Mouse (Mus musculus): ENCODE data around the gene Atp7a.
A peak's percentile ranks its signal among the peaks of the same experiment; 100 is the strongest.
"Not testable (repeated sequence)": the region's sequence is repeated elsewhere in the genome, so short reads cannot be mapped to it uniquely, and the experiment has no call there.

The Atp7a gene

DNA sequence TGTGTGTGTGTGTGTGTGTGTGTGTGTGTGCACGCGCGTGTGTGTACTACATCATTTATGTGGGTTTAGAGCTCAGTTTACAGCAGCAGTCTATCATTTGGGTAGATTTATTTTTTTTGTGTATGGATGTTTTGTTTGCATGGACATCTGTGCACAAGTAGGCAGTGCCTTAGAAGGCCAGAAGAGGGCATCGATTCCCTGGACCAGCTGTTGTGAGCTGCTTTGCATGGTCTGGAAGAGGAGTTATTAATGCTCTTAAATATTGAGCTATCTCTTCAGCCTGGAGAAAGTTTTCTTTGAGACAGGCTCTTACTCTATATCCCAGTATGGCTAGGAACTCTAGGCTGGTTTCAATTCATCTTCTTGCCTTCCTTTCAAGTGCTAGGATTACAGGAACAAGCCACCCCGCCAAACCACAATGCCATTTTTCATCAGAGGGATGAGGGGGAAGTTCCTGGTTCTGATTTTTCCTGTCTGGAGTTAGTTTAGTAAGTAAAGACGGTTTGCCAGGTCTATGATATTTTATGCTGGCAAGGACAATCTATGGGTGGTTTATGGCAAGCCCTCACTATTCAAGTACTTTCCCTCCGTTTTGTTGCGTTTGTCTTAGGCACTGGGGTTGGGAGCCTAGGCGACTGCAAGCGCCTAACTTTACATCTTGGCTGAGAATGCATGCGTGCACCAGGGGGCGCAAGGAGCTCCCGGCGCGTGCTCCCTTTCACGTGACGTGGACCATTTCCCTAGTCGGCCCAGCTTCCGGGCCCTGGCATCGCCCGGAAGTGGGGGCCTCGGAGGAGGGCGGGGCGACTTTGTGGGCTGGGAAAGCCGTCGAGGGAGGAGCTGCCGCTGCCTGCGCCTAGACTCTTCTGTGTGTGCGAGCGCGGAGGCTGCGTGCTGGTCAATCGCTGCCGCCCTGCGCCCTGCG lies at the start of gene Atp7a:
Atp7a (plus strand) TSS at position 859 of the 925 bp plus-strand sequence.
- peak; percentile 65 to 94 for DNase-seq (ENCODE audit: low spot score in 2 of 2)

DNA sequence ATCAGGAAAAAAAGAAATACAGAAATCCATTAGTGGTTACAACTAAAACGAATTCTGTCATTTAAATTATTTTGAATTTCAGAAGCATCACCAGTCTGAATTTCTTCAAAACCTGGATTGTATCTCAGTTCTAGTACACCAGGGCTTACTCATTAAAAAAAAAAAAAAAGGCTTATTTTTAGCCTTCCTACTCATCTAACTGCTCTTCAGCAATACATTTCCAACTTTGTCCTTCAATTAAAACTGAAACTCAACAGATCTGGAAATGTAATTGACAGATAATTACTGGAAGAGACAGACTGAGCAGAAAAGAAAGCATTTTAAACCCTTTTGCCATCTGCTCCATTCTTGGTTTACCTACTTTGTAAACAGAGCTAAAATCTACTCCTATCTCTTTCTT lies 25.5 kb upstream of the Atp7a start:
- no peak for DNase-seq (ENCODE audit: low spot score in 2 of 2)

DNA sequence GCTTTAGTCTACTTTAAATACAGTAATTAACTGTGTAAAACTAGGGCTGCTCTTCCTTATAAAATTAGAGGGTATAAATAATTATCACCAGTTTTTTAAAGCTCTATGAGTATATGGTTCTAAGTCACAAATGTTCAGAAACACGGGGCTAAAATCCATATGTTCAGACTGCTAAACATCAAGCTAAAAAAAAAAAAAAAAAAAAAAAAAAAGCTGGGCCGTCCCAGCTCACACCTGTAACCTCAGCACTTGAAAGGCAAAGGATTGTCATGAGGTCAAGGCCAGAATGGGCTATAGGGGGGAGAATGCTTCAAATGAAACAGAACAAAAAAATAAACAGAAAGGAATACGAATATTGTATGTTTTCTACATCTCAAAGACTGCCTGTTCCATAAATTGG lies 16.3 kb upstream of the Atp7a start:
- DNase-seq (ENCODE audit: low spot score in 2 of 2): no peak

DNA sequence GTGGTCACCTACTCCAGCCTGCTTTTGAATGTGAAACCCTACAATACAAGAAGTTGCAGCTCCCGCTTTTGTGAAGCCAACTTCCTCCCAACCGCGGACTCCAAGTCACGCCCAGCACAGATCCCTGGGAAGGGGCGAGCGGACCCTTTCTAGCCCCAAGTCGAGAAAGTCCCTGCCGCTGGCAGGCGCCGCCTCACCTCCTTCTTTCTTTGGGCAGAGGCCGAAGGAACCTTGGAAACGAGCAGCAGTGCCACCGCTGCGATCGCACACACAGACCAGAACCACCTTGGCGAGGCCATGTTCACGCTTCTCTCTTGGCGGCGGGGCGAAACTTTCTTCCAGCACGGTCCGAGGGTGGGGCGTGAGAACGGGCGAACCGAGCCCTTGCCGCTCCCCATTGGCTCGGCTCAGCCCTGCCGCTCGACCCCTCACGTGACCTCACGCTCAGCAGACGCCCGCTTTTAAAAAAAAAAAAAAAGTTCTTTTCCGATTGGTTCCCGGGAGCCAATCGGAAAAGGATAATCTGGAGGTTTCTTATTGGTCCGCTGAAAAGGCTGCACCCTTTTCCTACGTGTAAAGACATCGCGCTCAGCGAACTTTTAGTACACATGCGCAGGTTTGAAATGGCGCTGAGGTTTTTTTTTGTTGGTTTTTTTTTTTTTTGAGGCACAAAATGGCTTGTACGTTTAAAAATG lies 15.5 kb upstream of the Atp7a start, which contains the start of gene Magt1:
Magt1 (minus strand) TSS at position 442 of the 695 bp plus-strand sequence.
- DNase-seq (ENCODE audit: low spot score in 2 of 2): peak; percentile 67 to 90

DNA sequence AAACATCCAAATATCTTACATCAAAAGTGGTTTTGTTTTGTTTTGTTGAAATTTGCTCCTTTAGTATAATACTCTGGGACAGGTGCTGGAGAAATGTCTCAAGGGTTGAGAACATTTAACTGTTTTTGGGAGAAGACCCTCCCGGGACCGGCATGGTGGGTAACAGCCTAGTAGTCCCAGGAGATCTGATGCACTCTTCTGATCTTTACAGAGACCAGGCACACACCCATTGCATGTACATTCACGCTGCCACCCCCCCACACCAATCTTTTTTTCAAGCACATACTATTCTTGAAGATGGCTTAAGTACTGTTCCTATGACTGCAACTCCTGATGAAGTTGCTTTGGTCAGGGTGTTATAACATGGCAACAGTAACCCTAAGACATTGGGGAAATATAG lies 14.5 kb upstream of the Atp7a start:
- DNase-seq (ENCODE audit: low spot score in 2 of 2): peak in 1 of 2 experiments; percentile 19

DNA sequence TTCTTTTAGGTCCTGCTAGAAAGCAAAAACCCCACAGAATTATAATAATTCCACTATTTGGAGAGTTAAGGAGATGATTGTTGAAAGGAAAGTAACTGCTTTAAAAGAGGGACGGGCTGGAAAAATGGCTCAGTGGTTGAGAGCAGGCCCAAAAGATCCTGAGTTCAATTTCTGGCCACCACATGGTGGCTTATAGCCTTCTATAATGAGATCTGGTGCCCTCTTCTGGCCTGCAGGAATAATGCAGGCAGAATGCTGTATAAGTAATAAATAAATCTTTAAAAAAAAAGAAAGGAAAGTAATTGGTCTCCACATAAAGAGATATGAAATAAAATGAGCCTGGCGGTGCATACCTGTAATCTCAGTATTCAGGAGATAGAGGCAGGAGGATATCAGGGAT lies 13.9 kb upstream of the Atp7a start:
- DNase-seq (ENCODE audit: low spot score in 2 of 2): peak; percentile 26 to 75

DNA sequence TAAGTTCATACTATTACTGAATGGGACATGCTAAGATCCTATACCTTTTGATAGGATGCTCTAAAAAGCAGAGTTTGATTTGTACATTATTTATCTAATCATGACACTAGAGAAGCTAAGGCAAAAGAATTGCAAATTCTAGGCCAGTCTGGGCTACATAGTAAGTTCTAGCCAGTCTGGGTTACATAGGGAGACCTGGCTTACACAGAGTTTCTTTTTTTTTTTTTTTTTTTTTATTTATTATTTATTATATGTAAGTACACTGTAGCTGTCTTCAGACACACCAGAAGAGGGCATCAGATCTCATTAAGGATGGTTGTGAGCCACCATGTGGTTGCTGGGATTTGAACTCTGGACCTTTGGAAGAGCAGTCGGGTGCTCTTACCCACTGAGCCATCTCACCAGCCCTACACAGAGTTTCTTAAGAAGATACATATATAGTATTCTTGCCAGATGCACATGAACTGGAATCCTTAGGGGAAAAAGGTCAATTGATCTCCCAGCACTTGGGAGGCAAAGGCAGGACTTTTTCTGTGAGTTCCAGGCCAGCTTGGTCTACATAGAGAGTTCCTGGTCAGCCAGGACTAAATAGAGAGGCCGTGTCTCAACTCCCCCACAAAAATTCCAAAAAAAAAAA lies 12.2 kb upstream of the Atp7a start:
- DNase-seq (ENCODE audit: low spot score in 2 of 2): not testable (repeated sequence)

DNA sequence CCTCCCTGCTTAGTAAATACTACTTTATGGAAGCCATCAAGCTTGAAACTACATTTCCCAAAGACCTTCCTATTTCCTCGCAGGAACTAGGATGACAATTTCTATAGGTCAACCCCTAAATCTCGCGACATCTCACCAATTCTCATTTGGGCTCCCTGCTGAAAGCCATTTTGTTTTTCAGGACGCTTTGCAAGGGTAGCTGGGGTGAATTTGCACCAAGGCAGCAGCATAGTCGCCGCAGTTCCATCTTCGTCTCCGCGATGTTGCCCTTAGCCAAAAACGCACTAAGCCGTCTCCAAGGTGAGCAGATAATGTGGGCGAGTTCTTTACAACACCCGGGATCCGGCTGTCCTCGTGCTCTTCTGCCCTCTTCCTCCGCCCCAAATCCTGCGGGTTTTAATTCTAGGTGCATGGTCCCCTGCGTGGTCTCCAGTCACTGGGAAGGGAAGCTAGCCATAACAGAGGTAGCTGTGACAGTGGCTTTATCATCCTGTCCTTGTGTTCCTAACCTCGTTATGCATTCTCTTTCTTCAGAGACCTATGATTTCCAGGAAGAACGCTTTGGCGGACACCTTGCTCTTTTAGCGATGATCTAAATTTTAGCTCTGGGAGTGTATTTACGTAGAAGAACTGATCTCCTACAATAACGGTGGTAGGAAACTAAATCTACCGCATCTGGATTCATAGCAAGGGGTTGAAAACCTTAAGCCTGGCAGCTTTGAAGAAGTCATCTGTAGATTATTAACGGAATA lies 11.3 kb upstream of the Atp7a start, which contains the start of gene Cox7b:
Cox7b (plus strand) TSS at position 130 of the 752 bp plus-strand sequence.
- DNase-seq (ENCODE audit: low spot score in 2 of 2): peak; percentile 55 to 78

DNA sequence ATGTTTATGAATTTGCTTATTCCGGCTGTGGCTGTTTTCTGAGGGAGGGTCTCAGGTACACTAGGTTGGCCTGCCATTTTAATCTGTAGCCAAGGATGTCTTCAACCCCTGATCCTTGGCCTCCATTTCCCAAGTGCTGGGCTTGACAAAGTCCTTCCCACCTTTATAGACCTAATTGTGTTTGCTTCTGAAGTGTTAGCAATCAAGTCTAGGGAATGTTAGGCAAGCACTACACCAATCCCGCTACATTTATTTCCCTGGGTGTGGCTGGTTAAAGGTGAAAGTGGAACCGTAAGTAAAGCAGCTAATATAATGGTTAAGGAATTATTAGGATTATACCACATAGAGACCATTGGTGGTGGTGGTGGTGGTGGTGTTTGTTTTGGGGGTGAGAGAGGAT lies 10.0 kb upstream of the Atp7a start:
- no peak for DNase-seq (ENCODE audit: low spot score in 2 of 2)

DNA sequence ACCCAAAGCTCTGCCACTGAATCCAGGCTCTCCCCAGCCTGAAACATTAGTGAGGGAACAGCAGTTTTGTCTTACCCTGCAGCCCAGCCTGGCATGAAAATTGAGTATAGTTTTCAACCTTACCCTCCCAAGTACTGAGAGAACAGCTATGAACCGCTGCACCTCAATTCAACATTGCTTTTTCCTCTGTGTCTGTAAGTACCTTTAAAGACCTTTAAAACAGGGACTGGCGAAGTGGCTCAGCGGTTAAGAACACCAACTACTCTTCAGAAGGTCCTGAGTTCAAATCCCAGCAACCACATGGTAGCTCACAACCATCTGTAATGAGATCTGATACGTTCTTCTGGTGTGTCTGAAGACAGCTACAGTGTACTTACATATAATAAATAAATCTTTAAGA lies 9.6 kb upstream of the Atp7a start:
- no peak for DNase-seq (ENCODE audit: low spot score in 2 of 2)

DNA sequence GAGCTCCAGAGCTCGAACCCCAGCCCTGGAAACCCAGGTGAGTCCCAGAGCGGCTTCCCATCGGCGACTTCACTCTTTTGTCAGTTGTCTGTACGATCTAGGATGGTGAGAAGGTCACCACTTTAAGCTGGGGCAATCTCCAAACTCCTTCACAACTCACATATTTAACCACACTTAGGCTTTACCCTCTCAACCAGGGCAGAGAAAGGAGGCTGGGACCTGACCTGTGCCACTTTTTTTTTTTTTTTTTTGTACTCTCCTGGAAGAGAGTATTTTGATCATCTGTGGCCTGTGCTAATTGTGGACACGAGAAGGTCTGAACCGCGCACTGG lies 233 bp downstream of the Atp7a start:
- DNase-seq (ENCODE audit: low spot score in 2 of 2): no peak

DNA sequence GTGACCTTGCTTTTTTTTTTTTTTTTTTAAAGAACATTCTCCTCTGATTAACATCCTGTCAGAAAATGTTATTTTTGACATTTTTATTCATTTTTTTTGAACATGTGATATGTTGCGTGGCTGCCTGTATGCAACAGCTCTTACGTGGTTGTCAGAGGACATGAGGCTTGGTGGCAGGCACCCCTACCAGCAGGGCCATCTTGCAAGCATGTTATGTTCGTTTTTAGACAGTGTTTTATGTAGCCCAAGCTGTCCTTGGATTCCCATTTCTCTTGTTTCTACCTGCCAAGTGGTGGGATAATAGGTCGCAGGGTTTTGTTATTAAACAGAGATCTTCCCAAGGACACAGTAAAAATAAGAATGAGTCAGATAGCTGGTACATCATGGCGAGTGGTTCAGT lies 3.1 kb downstream of the Atp7a start:
- no peak for DNase-seq (ENCODE audit: low spot score in 2 of 2)

DNA sequence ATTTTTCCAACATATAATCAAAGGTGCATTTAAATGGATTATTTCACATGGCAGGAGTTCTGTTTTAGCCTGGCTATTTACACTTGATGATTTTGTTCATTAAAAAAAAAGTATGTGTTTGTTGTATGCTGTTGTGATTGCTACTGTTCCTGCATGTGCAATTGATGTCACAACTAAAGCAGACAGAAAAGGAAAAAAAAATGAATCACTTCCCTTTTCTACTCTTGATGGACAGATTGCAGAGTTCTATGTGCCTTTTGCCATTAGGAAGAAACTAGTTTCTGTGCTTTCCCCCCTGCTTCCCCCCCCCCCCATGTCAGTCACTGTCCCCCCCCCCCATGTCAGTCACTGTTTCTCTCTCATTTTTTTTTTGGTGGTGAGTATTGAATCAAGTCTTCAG lies 4.0 kb downstream of the Atp7a start:
- no peak for DNase-seq (ENCODE audit: low spot score in 2 of 2)

DNA sequence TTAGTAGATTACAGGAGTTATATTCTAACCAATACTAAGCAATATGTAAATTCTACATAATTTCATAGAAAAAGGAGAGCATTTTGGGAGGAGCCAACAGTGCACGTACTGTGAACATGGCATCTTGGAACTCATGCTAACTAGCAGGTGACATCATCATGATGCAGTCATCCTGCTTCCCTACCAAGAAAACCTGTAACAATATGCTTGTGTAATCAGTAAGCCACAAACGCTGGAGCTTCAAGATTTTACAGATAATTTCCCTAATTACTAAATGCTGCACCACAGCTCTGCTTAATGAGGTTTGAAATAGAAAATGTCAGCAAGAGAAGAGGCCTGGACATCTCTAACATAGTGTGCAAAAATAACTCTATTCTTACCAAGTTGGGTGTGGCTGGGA lies 8.7 kb downstream of the Atp7a start:
- no peak for DNase-seq (ENCODE audit: low spot score in 2 of 2)

DNA sequence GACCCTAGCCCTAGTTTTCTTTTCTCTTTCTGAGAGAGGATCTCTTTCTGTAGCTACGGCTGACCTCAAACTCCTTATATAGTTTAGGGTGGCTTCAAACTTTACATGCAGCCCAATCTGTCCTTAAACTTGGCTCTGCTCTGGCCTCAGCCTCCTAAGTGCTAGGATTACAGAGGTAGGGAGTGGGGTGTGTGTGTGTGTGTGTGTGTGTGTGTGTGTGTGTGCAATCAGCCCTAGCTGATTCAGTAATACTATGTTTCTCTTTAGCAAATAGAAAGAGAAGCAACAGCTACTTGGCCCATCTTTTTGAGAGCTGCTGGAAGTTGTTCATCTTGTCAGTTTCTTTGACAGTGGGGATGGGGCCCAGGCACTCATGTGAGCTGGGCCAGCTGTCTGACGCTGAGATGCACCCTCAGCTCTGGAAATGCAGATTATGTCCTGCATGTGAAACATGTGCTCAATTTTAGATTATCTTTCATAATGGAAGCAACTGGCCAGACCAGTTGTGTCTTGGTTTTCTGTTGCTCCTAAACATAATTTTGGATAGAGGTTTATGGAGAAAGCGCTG lies 10.2 kb downstream of the Atp7a start:
- no peak for DNase-seq (ENCODE audit: low spot score in 2 of 2)

DNA sequence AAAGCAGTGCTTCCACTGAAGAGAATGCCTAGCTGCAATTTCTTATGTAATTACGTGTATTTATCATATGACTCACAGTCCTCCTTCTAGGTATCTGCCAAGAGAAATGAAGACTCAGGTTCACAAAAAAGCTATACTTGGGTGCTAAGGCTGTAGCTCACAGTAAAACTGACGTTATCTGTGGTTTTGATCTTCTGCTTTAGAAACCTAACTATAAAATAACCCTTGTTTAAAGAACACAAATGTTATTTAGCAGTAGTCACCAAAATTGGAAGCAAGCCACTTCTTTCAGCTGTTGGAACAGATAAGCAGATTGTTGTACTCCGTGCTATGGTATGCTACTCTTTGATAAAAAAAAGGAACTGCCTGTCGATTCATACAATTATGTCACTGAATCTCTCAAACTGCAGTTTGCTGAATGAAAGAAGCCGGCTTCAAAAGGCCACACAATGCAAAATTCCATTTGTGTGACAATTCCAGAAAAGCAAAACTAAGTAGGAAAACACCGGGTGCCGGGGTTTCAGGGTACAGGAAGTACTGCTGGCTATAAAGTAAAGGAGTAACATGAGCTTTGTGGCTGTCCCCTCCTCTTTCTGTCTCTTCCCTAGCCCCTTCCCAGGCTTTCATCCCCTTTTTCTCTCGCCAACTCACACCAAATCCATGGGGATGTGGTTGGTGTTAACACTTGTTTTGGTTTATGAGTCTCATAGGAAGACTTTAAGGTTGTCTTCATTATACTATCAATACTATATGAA lies 17.0 kb downstream of the Atp7a start:
- DNase-seq (ENCODE audit: low spot score in 2 of 2): peak in 1 of 2 experiments; percentile 28

DNA sequence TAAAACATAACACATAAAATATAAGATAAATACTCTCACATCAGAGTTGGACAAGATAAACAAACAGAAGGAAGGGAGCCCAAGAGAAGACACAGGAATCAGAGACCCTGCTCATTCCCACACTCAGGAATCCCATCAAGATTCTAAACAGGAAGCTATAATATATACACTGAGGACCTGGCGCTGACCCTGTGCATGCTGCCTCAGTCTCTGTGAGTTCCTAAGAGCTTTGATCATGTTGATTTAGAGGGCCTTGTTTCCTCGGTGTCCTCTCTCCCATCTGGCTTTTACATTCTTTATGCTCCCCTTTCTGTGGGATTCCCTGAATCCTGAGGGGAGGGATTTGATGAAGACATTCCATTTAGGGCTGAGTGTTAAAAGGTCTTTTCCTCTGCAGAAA lies 18.4 kb downstream of the Atp7a start:
- DNase-seq (ENCODE audit: low spot score in 2 of 2): no peak

DNA sequence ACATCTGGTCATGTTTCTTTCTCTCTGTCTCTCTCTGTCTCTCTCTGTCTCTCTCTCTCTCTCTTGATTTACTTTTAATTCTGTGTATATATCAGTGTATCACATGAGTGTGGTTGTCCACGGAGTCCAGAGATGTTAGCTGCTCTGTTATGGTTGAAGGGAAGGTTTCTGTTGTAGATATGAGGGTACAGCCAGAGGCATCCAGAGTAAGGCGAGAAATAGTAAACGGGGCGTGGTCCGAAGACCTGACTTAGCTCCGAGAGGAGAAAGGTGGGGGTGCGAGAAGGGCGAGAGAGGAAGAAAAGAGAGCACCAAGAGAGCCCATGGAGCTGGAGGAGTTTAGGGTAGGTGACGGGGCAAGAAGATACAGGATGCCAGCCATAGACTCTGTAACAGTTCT lies 18.9 kb downstream of the Atp7a start:
- DNase-seq (ENCODE audit: low spot score in 2 of 2): peak in 1 of 2 experiments; percentile 12

DNA sequence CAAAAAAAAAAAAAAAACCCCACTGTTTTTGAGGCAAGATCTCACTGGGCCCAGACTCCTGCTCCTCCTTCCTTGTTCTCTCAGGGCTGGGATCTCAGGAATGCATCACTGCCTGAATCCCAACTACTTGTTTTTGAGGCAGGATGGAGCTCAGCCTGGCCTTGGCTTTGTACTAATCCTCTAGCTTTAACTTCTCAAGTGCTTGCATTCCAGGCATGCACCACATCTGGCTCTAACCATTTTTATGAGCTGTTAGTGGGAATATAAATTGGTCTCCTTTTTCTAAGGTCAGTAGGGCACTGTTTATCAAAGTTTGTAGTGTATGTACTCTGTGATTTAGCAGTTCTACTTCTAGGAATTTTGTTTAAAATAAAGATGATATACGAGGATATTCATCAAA lies 21.1 kb downstream of the Atp7a start:
- no peak for DNase-seq (ENCODE audit: low spot score in 2 of 2)

DNA sequence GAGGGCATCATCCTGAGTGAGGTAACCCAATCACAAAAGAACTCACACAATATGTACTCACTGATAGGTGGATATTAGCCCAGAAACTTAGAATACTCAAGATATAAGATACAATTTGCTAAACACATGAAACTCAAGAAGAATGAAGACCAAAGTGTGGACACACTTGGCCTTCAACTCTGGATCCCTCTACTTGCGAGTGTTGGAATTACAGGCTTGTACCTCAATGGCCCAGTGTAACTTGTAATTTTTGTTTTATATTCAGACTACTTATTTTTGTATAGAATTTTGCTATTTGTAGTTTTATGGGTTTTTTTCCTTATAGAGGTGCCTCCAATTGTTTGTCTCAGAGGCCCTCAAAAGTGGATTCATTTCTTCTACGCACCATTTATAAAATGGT lies 50.8 kb downstream of the Atp7a start:
- peak in 1 of 2 experiments; percentile 14 for DNase-seq (ENCODE audit: low spot score in 2 of 2)
